Mouse (Mus musculus) megakaryocyte, embryonic 14.5 days (primary cell): ENCODE measurements at regions not wholly inside any gene's neighbourhood (a gene's known extent, or its start where the extent isn't known, plus 50 kb on each side); places are given as distances from the start of the nearest gene placed in this dataset.

Experiments
- FLI1 ChIP-seq: IDR thresholded peaks from 2 replicates; pipeline ENCODE4 v1.6.1; 2012; ENCODE audit warnings: low read length, inconsistent platforms, mixed read lengths
- GATA1 ChIP-seq: IDR thresholded peaks from 3 replicates; pipeline ENCODE4 v1.6.1; 2012; ENCODE audit warnings: mixed read lengths, low read length, inconsistent platforms, borderline replicate concordance

GRCm38 (mm10) chr2:171348156-171348555 is 616.5 kb downstream of the Dok5 start:
- TF ChIP-seq GATA1 (no peak), FLI1 (no peak)
